8 mouse cellular contexts compared by ENCODE assay signal in genomic region chr2:25266720-25267119, GRCm38 (mm10). TPM values are rescaled to one million over a fixed set of nuclear protein-coding genes. Genes with fewer than 3 reads are reported as not detected.
DNase-seq lines count a peak whose midpoint lies in the region; ATAC-seq and TF ChIP-seq lines count a peak whose summit lies in the region.

No protein-coding gene starts in this region.

- peaks cover 7% of the 10 kb centered on the region for H3K4me1 ChIP-seq in cortical plate, adult 2 months (ENCODE audit: control insufficient read depth, insufficient read depth, low read length)
- peaks cover 23% of the 10 kb centered on the region for H3K4me1 ChIP-seq in liver, adult 2 months (ENCODE audit: control insufficient read depth, insufficient read depth, low read length)
- H3K4me1 ChIP-seq in stomach, embryonic 14.5 days (ENCODE audit: control insufficient read depth, insufficient read depth, low read length) = peaks cover 17% of the 10 kb centered on the region; the same call in 1 of the 2 replicates

- no peaks in the 10 kb centered on the region for H3K9me3 ChIP-seq in stomach, embryonic 14.5 days (ENCODE audit: control insufficient read depth, low read depth, low read length)

- no peaks in the 10 kb centered on the region for H3K36me3 ChIP-seq in liver, adult 2 months (ENCODE audit: control insufficient read depth, insufficient read depth, low read length)
- H3K36me3 ChIP-seq in stomach, embryonic 14.5 days (ENCODE audit: control insufficient read depth, insufficient read depth, low read length) = peaks cover 13% of the 10 kb centered on the region; the same call in 1 of the 2 replicates

- peak overlapping the region; percentile 27 for H3K4me3 ChIP-seq in cortical plate, adult 2 months (ENCODE audit: insufficient read depth, low read length)
- no peak overlapping the region for H3K4me3 ChIP-seq in liver, adult 2 months (ENCODE audit: insufficient read depth, low read depth, low read length)
- no peak overlapping the region for H3K4me3 ChIP-seq in stomach, embryonic 14.5 days (ENCODE audit: low read depth, low read length)

- TF ChIP-seq CTCF in cortical plate, adult 2 months (IDR thresholded peaks at IDR 0.05; ENCODE audit: extremely low read depth, insufficient read depth, low read length) = no peak
- TF ChIP-seq CTCF in liver, adult 2 months (IDR thresholded peaks at IDR 0.05; ENCODE audit: low read depth, low read length) = no peak

- no peak for ATAC-seq in stomach, embryonic 14.5 days (ENCODE audit: insufficient number of reproducible peaks, insufficient read depth, low FRiP score, low read depth)
- no peak for ATAC-seq in granulocyte monocyte progenitor cell, adult 5-6 weeks (replicated peaks; ENCODE audit: poor library complexity, severe bottlenecking)

- 5% methylated on average over 2 of the region's 2 CpGs for WGBS in liver, adult 2 months
- 33% methylated on average over 2 of the region's 2 CpGs for WGBS in stomach, embryonic 14.5 days

- peak overlapping the region; percentile 89 for H3K27ac ChIP-seq in cortical plate, adult 2 months (ENCODE audit: insufficient read depth, low read length)
- H3K27ac ChIP-seq in liver, adult 2 months (replicated peaks; ENCODE audit: insufficient read depth, low read depth, low read length) = no peak overlapping the region
- H3K27ac ChIP-seq in stomach, embryonic 14.5 days (ENCODE audit: low read length) = peak overlapping the region; percentile 18; the same call in 1 of the 2 replicates

- H3K27me3 ChIP-seq in liver, adult 2 months (ENCODE audit: control insufficient read depth, insufficient read depth, low read length) = no peaks in the 10 kb centered on the region
- no peaks in the 10 kb centered on the region; the same call in none of the 2 replicates for H3K27me3 ChIP-seq in stomach, embryonic 14.5 days (ENCODE audit: control insufficient read depth, insufficient read depth, low read length)

- DNase-seq in retina, postnatal 1 day = peak; percentile 93
- DNase-seq in retina, embryonic 14.5 days (ENCODE audit: low spot score) = no peak
- peak; percentile 51 for DNase-seq in heart, postnatal 4 days
- peak; percentile 36 for DNase-seq in liver, adult 2 months (ENCODE audit: extremely low read depth, low read depth, low spot score)
- no peak for DNase-seq in c-Kit-positive CD71-positive TER-119-positive erythroid progenitor cells, embryonic 14.5 days (ENCODE audit: low spot score)

- no peak overlapping the region for H3K9ac ChIP-seq in liver, adult 2 months (ENCODE audit: low read depth, low read length)
- H3K9ac ChIP-seq in stomach, embryonic 14.5 days (replicated peaks; ENCODE audit: low read depth, low read length) = no peak overlapping the region; the same call in 1 of the 2 replicates

- H3K79me2 ChIP-seq in liver, adult 2 months (ENCODE audit: control insufficient read depth, insufficient read depth, low read length) = peaks cover 9% of the 10 kb centered on the region; the same call in 1 of the 2 replicates

- H3K4me2 ChIP-seq in stomach, embryonic 14.5 days (replicated peaks; ENCODE audit: low read depth, low read length) = peak overlapping the region; percentile 24; the same call in 1 of the 2 replicates

- no peak for TF ChIP-seq POLR2A in cortical plate, adult 2 months (IDR thresholded peaks at IDR 0.05; ENCODE audit: extremely low read depth, insufficient read depth, low read length)
- TF ChIP-seq POLR2A in liver, adult 2 months (IDR thresholded peaks at IDR 0.05; ENCODE audit: extremely low read depth, insufficient read depth, low read length) = no peak

RNA-seq across cellular contexts. Expression of gene Tprn, which starts 4.3 kb away (rescaled TPM):
- 14.0 and 22.0 TPM in 2 replicates for polyA plus RNA-seq in cortical plate, adult 2 months (2012; rRNA removed)
- total RNA-seq in heart, postnatal 4 days (2021) = 1 to 10 TPM; 4.9 to 5.7 TPM
- total RNA-seq in liver, adult 2 months (2014; rRNA removed) = 0.55 and 2.6 TPM in 2 replicates
- polyA plus RNA-seq in liver, adult 2 months (2012; rRNA removed) = 4.2 and 4.3 TPM in 2 replicates
- polyA plus RNA-seq in stomach, embryonic 14.5 days (2014; fragmentation: Nextera tagmentation; extraction: Ambion mirVana) = 6.2 and 8.5 TPM in 2 replicates
- total RNA-seq in granulocyte monocyte progenitor cell, adult 5-6 weeks (2014; fragmentation: Nextera tagmentation) = 15.0 and 17.2 TPM in 2 replicates
- 7.1 and 8.7 TPM in 2 replicates for total RNA-seq in granulocyte monocyte progenitor cell, adult 5-6 weeks (2017)

RNA-seq across cellular contexts. Expression of gene Ssna1, which starts 5.5 kb away (rescaled TPM):
- 87.9 and 93.2 TPM in 2 replicates for polyA plus RNA-seq in cortical plate, adult 2 months (2012; rRNA removed)
- total RNA-seq in heart, postnatal 4 days (2021) = 10 to 100 TPM; 60.0 to 62.0 TPM
- 12.7 and 17.6 TPM in 2 replicates for total RNA-seq in liver, adult 2 months (2014; rRNA removed)
- 23.0 and 25.5 TPM in 2 replicates for polyA plus RNA-seq in liver, adult 2 months (2012; rRNA removed)
- polyA plus RNA-seq in stomach, embryonic 14.5 days (2014; fragmentation: Nextera tagmentation; extraction: Ambion mirVana) = 241 and 246 TPM in 2 replicates
- 120 TPM in 2 replicates for total RNA-seq in granulocyte monocyte progenitor cell, adult 5-6 weeks (2014; fragmentation: Nextera tagmentation)
- 52.7 and 84.1 TPM in 2 replicates for total RNA-seq in granulocyte monocyte progenitor cell, adult 5-6 weeks (2017)

RNA-seq across cellular contexts. Expression of gene Anapc2, which starts 5.6 kb away (rescaled TPM):
- polyA plus RNA-seq in cortical plate, adult 2 months (2012; rRNA removed) = 75.7 and 76.5 TPM in 2 replicates
- 10 to 100 TPM; 49.7 to 53.1 TPM for total RNA-seq in heart, postnatal 4 days (2021)
- total RNA-seq in liver, adult 2 months (2014; rRNA removed) = 24.0 and 24.6 TPM in 2 replicates
- polyA plus RNA-seq in liver, adult 2 months (2012; rRNA removed) = 45.8 and 52.1 TPM in 2 replicates
- 108 and 116 TPM in 2 replicates for polyA plus RNA-seq in stomach, embryonic 14.5 days (2014; fragmentation: Nextera tagmentation; extraction: Ambion mirVana)
- 34.7 and 46.0 TPM in 2 replicates for total RNA-seq in granulocyte monocyte progenitor cell, adult 5-6 weeks (2014; fragmentation: Nextera tagmentation)
- 17.8 and 35.7 TPM in 2 replicates for total RNA-seq in granulocyte monocyte progenitor cell, adult 5-6 weeks (2017)

RNA-seq across cellular contexts. Expression of gene Tmem203, which starts 11.5 kb away (rescaled TPM):
- polyA plus RNA-seq in cortical plate, adult 2 months (2012; rRNA removed) = 33.8 and 36.0 TPM in 2 replicates
- 10 to 100 TPM; 16.9 to 18.1 TPM for total RNA-seq in heart, postnatal 4 days (2021)
- total RNA-seq in liver, adult 2 months (2014; rRNA removed) = 13.8 and 14.5 TPM in 2 replicates
- 38.5 and 43.7 TPM in 2 replicates for polyA plus RNA-seq in liver, adult 2 months (2012; rRNA removed)
- 14.7 and 16.8 TPM in 2 replicates for polyA plus RNA-seq in stomach, embryonic 14.5 days (2014; fragmentation: Nextera tagmentation; extraction: Ambion mirVana)
- 6.7 and 17.4 TPM in 2 replicates for total RNA-seq in granulocyte monocyte progenitor cell, adult 5-6 weeks (2014; fragmentation: Nextera tagmentation)
- total RNA-seq in granulocyte monocyte progenitor cell, adult 5-6 weeks (2017) = 6.1 and 11.2 TPM in 2 replicates

RNA-seq across cellular contexts. Expression of gene AL732309.1, which starts 20.1 kb away (rescaled TPM):
- polyA plus RNA-seq in cortical plate, adult 2 months (2012; rRNA removed) = 14.0 and 15.5 TPM in 2 replicates
- total RNA-seq in heart, postnatal 4 days (2021) = 1 to 10 TPM; 1.3 to 1.8 TPM
- total RNA-seq in liver, adult 2 months (2014; rRNA removed) = 2.2 and 3.4 TPM in 2 replicates
- polyA plus RNA-seq in liver, adult 2 months (2012; rRNA removed) = 4.0 and 7.3 TPM in 2 replicates
- polyA plus RNA-seq in stomach, embryonic 14.5 days (2014; fragmentation: Nextera tagmentation; extraction: Ambion mirVana) = 5.9 and 8.5 TPM in 2 replicates
- 5.2 and 16.1 TPM in 2 replicates for total RNA-seq in granulocyte monocyte progenitor cell, adult 5-6 weeks (2014; fragmentation: Nextera tagmentation)
- 5.6 and 7.4 TPM in 2 replicates for total RNA-seq in granulocyte monocyte progenitor cell, adult 5-6 weeks (2017)

Comparison
In these comparisons a context has a peak if more than half of its experiments do, and no peak if none do; other contexts are left out.
1. DNase-seq: peak in retina, postnatal 1 day (single experiment), heart, postnatal 4 days (single experiment) and liver, adult 2 months (single experiment); none in retina, embryonic 14.5 days (single experiment) and c-Kit-positive CD71-positive TER-119-positive erythroid progenitor cells, embryonic 14.5 days (single experiment).